Mouse (Mus musculus): ENCODE data around the gene Gm36028.

Gene Gm36028

DNA sequence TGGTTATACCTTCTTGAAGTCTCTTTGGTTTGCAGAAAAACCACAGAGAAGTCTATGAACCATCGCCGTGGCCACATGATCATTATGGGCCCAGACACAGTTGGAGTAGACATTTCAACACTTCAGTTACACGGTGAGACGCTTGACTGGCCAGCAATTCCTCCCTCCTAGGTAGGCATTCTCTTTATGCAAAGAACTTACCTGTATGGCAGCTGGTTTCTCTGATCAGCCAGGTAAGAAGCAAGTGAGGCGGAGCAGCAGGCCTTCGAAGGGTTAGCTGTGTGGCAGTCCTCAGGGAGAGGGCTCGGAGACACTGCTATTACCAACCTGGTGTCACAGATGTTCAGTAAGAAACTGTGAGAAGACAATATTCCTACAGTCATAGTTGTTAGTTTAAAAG is 733 bp downstream of the Gm36028 start:
- in situ Hi-C loops (cut with MseI, MboI): no loop called here

- in situ Hi-C loops (cut with MseI, MboI): no loop called here
These were observed 3.5 kb downstream of the Gm36028 start for GRCm38 (mm10) chr16:37857495-37857894.

DNA sequence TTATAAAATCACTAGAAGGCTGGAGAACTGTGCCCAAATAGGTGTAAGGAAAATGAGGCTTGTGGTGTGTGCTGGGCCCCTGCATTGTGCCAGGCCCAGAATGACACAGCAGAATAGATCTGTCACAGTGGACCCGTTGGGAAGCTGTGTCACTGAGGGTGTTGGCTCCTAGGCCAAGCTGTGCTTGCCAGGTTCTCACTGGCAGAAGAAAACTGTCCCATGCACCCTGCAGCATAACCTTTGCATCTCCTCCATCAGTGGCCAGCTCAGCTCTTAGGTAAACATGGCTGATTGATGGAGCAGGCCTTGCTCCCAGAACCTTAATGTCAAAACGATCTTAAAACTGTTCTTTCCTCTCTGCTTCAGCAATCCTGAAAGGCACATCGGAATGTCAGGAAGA is 4.6 kb downstream of the Gm36028 start:
- in situ Hi-C loops (cut with MseI, MboI): no loop called here

DNA sequence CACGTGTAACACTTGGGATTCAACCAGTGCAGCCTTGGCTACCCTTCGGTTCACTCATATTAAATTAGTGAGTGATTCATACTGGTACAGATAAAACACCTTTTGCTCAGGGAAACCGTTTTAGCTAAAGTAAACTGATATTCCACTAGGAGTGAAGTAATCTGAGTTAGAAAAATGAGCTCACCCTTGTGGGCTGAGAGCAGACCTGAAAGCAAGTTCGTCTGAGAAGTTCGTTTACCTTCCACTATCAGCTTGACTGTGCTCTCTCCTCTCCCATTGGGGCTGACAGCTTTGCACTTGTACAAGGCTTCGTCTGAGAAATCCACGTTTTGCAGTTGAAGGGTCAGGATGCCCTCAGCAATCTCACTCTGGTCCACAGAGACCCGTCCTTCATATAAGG is 5.4 kb downstream of the Gm36028 start:
- in situ Hi-C loops (cut with MseI, MboI): no loop called here

DNA sequence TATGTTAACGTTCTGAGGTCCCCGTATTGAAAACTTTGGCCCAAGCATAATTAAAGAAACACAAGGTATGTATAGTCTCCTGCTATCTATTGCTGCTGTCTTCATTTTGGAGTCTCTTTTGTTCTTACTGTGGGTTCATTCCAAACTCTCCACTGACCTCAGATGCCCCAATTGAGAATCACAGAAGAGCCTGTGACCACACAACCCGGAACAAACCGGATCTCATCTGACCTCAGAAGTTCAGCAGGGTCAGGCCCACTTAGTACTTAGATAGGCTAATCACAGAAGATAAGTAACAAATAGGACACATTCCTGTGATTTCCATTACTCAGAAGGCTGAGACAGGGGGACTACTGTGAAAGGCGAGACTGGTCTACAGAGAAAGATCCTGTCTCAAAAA is 6.4 kb downstream of the Gm36028 start:
- in situ Hi-C loops (cut with MseI, MboI): no loop called here

- in situ Hi-C loops (cut with MseI, MboI): no loop called here
These were observed 6.9 kb downstream of the Gm36028 start for GRCm38 (mm10) chr16:37854054-37854453.

DNA sequence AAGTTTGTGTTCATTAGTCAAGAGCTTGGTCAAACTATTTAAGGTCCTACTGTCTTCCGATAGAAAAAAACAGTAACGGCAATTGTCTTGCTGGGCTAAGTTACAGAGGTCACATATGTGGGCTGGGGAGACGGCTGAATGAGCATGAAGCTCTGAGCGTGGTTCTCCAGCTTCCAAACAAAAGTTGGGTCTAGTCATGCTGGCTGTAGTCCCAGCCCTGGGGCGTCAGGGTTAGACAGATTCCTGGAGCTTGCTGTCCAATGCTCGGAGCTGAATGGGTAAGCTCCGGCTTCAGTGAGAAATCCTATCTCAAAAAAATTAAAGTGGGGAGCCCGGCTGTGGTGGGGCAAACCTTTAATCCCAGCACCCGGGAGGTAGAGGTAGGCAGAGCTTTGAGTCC is 7.7 kb downstream of the Gm36028 start:
- in situ Hi-C loops (cut with MseI, MboI): no loop called here

GRCm38 (mm10) chr16:37851366-37851765 is 9.6 kb downstream of the Gm36028 start:
- in situ Hi-C loops (cut with MseI, MboI): no loop called here

DNA sequence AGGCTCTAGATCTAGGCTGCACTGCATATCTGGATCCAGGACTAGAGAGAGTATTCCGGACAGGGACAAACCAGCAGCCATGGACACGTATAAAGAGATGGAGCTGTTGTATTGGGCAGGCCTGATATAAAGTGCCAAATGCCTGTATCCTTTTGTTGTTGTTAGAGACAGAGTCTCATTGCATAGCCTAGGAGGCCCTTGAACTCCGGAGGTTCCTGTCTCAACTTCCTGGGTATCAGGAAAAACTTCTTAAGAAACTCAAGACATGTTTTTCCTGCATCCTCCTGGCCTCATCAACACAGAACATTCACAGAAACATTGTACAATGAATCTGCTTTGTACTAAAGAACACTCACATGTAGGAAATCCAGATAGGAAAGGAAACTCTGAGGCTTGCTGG is 13.9 kb downstream of the Gm36028 start:
- in situ Hi-C loops (cut with MseI, MboI): no loop called here

DNA sequence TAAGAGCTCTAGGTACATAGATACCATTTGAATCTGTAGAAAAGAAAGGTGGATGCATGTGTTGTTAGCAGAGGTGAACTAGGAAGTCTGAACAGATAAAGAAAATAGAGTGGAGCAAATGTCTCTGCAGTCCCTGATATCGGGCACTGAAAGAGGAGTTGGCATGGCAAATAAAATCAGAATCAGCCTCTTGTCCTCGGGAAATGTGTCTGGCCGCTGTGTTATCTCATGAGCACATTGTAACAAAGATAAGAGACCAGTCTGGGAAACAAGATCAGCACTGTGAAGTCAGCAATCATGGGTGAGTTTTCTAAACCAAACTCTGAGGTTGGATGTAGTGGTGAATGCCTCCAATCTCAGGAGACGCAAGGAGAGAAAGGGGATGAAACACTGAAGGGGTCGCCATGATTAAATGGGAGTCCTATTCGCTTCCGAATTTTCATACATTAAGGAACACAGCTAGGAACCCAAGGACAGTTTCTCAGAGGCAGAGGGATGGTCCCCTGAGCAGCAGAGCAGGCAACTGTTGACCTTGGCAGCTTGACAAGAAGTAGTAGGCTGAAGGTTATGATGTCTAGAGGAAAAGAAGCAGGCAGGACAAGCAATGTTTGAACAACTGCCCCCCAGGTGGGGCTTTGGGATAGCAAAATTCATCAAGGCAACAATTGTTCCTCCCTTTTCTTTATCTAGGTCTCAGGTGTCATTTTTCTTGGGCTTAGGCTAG is 15.6 kb downstream of the Gm36028 start:
- in situ Hi-C loops (cut with MseI, MboI): no loop called here

GRCm38 (mm10) chr16:37843740-37844139 is 17.2 kb downstream of the Gm36028 start:
- in situ Hi-C loops (cut with MseI, MboI): no loop called here

DNA sequence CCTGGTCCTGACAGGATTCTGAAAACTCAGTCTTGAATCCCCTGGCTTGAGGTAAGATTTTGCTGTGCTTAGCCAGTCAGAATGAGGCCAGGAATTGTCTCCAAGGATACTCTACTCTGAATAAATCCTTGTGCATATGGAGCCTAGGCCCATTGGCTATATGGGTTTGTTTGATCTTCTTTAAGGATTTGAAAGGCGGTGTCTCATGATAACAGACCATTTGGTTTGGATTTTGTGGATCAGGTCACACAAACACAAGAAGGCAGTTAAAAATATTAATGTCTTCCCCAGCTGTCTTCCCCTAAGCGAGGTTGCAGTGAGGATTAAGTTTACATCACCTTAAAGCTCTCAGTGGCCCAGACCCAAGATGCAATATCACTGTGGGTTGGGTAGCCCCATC is 18.5 kb downstream of the Gm36028 start:
- in situ Hi-C loops (cut with MseI, MboI): no loop called here

DNA sequence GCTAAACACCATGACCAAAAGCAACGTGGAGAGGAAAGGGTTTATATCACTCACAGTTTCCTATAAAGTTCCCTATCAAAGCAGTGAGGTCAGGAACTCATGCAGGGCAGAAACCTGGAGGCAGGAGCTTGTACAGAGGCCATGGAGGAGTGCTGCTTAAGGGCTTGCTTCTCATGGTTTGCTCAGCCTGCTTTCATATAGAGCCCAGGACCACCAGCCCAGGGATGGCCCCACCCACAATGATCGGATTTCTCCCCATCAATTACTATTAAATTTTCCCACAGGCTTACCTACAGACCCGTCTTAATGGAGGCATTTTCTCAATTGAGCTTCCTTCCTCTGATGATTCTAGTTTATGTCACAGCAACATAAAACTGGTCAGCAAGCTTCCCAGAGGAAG is 23.4 kb downstream of the Gm36028 start:
- in situ Hi-C loops (cut with MseI, MboI): no loop called here

DNA sequence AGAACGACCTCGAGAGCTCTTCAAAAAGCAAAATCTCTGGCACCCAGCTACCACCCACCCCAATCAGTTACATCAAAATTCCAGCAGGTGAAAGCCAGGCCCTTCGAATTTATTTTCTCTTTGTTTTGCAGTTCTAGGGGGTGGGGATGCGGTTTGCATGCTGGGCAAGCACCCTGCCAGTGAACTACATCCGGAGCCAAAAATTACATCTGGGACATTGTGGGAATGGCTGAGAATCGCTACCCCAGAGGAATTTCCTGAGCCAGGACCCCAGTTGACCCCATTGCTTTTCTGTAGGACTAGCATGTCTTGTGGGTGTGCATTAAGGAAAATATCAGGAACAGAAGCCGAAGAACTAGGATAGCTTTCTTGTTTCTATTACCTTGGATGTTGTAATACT is 29.9 kb downstream of the Gm36028 start:
- in situ Hi-C loops (cut with MseI, MboI): no loop called here

GRCm38 (mm10) chr16:37826286-37826685 is 34.7 kb downstream of the Gm36028 start:
- in situ Hi-C loops (cut with MseI, MboI): no loop called here

GRCm38 (mm10) chr16:37824778-37825505 is 36.0 kb downstream of the Gm36028 start:
- in situ Hi-C loops (cut with MseI, MboI): no loop called here

DNA sequence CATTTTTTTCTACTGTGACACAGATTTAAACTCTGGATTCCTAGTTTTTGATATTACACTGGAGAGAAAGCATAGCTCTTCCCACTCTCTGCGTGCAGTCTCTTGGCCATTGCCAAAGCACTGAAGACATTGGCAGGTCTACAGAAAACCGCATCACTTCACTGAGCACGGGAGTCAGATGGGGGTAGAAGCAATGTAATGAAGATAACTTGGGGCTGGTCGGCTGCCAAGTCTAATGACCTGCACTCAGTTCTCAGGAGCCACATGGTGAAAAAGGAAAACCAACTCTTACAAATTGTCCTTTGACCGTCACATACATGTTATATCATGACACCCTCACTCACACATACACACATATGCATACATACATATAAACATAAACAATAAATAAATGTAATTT is 37.0 kb downstream of the Gm36028 start:
- in situ Hi-C loops (cut with MseI, MboI): no loop called here

- in situ Hi-C loops (cut with MseI, MboI): loop anchor here (10.0 kb wide), 1 partner anchor 133 kb away; no protein-coding TSS in a partner anchor
These were observed 43.0 kb downstream of the Gm36028 start for GRCm38 (mm10) chr16:37817986-37818385.

DNA sequence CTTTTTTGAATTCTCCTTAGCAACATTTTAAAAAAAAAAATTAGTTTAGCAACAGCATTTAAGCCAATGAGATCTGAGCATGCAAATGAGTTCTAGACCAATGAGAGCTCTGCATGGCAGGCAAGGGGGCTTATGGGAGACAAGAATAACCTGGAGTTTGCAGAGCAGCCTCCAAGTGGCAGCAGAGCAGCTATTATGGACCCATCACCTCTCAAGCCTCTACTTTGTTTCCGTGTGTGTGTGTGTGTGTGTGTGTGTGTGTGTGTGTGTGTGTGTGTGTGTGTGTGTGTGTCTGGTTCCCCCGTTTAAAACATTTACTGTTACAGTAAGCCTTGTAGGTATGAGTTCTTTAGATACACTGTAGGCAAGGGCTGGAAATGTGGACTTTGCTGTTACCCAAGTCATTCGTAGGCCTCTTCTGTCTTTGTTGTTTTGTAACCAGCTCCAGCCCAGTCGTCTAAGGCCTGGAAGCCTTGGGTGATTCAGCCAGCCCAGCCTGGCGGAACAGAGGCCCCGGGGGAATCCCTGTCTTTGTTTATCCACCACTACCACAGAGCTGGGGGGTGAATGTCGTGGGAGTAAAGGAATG is 46.5 kb downstream of the Gm36028 start:
- in situ Hi-C loops (cut with MseI, MboI): loop anchor here (10.0 kb wide), 1 partner anchor 130 kb away; no protein-coding TSS in a partner anchor

DNA sequence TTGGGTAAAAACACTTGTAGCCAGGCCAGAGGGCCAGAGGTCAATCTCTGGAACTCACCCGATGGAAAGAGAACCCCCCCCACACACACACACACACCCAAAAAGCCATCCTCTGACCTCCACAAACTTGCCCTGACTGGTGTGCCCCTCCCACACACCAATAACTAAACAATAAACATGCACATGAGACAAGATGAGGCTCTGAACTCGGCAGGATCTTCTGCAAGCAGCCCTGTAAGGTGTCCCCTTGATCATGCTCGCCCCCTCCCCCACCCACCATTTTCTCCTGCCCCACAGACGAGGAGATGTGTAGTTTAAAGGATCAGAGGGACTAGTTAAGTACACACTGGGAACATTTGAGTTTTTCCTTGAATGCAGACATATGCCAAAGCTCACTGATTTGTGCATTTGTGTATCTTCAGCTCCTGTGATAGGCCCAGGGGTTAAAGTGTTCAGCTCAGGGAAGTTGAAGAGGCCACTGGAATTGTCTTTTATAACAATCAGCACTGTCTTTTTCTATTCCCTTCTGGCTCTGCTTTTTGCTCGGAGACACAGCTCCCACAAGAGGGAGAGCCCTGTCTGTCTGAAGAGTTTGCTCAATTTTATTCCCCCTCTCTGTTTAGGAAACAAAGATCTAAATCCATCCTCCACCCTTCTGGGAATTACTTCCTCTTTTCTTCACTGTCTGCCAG is 47.1 kb downstream of the Gm36028 start:
- in situ Hi-C loops (cut with MseI, MboI): loop anchor here (10.0 kb wide), 1 partner anchor 129 kb away; no protein-coding TSS in a partner anchor

DNA sequence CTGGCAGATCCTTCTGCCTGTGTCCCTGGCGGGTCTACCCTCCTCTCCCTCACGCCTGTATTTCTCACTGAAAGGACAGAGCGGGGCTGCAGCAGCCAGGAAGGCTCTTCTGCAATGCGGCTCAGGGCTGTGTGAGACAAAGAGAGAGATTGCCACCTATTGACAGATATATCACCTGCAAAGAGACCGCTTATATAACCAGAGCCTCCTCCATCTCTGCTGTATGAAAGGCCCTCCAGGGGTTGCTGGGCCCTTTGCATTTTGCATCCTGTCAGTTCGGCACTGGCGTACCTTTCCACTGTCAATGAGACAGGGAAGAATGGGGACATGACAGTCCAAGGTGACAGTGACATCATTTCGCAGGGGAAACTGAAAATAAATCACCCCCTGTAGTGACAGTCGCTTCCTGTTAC is 48.5 kb downstream of the Gm36028 start:
- in situ Hi-C loops (cut with MseI, MboI): loop anchor here (10.0 kb wide), 1 partner anchor 128 kb away; no protein-coding TSS in a partner anchor

- in situ Hi-C loops (cut with MseI, MboI): loop anchor here (10.0 kb wide), 1 partner anchor 127 kb away; no protein-coding TSS in a partner anchor
These were observed 49.1 kb downstream of the Gm36028 start for GRCm38 (mm10) chr16:37811874-37812273.

Data from mouse trophoblast stem cell (cell line).